Mouse (Mus musculus) spleen, adult 2 months (tissue): ENCODE results near the gene Tal1.

Experiments used
- CTCF ChIP-seq: fragments of 200-500 bp; IDR thresholded peaks from 2 replicates; pipeline ENCODE4 v1.5.1; 2011; ENCODE audit warnings: mild to moderate bottlenecking, inconsistent platforms; ENCODE audit not compliant: insufficient read depth, insufficient read length, insufficient replicate concordance; ENCODE audit errors: extremely low read depth
- POLR2A ChIP-seq: fragments of 200-500 bp; IDR thresholded peaks from 2 replicates; pipeline ENCODE4 v1.6.1; 2011; ENCODE audit warnings: low read depth, low read length, inconsistent platforms

GRCm38 (mm10) chr4:115056921-115057673 lies 871 bp downstream of the Tal1 start:
- TF ChIP-seq CTCF (no peak), POLR2A (no peak)
